Mouse (Mus musculus): ENCODE results near the gene Pigs.

The Pigs gene

GRCm38 (mm10) chr11:78327634-78328511 lies at the start of gene Pigs:
Gene Pigs (plus strand): TSS chr11:78328415.
- peak; percentile 98 to 99 for DNase-seq

- DNase-seq = no peak
Measured at GRCm38 (mm10) chr11:78278853-78279252, 49.4 kb upstream of the Pigs start.

GRCm38 (mm10) chr11:78279586-78279985 lies 48.6 kb upstream of the Pigs start:
- no peak for DNase-seq

- DNase-seq = no peak
Measured at GRCm38 (mm10) chr11:78289146-78289763, 39.0 kb upstream of the Pigs start.

- no peak for DNase-seq
Measured at GRCm38 (mm10) chr11:78290654-78291053, 37.6 kb upstream of the Pigs start, which contains the start of gene BC030499. Gene BC030499 (plus strand): TSS chr11:78290841.

DNA sequence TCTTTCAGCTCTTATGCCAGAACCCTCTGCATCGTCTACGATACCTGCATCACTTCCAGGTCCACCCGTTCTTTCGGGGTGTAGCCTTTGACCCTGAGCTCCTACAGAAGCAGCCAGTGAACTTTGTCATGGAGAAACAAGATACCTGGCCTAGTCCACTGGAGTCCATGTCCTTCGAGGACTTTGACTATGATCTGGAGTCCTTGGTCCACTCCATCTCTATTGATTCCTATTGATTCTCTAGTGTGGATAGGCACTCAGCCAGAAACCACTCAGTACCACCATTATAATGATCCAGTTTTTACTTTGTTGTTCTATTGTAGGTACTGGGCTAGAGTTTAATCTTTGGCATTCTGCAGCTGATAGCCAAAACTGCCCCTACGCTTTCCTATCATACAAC lies 33.6 kb upstream of the Pigs start:
- no peak for DNase-seq

DNA sequence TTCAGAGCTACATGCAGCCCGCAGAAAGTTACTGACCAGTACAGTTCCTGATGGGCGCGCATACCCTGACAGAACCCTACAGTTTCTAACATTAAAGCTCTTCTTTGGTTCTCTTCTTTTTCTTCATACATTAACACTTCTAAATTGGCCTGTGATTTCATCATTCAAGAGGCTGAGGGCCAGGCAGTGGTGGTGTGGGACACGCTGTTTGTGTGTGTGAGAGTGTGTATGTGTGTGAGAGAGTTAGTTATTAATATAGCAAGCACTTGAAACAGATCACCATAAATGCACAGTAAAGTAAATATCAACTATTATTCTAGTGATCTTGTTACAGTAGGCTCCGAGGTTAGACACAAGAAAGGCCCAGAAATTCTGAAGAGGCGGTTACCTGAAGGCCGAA lies 27.3 kb upstream of the Pigs start:
- DNase-seq = no peak

DNA sequence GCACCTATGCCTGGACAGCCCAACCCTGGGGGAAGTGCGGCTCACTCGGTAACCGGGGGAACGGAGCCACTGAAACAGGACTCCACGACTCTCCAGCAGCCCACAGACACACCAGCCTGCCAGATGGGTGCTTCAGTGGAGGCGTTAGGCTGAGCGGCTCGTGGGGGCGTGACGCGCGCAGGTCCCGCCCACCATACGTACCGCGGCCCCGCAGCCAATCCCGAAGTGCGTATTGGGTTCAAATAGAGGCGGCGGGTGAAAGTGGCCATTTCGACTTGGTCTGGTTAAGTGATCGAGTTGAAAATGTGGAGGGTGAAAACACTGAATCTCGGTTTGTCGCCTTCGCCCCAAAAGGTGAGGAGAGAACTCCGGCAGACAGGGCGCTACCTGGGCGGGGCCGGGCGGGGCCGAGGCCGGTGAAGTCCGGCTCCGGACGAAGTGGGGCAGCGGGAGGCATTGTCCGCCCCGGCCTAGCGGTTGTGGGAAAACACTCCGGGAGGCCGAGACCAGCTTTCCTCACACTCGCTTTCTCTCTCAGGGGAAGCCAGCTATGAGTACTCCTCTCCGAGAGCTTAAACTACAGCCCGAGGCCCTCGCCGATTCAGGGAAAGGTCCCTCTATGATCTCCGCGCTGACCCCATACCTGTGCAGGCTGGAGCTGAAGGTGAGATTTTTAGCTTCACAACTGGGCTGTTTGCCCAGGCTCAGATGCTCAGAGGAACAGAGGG lies 26.7 kb upstream of the Pigs start, which contains the start of gene Spag5:
Gene Spag5, plus strand, starts transcription at position 173 of the 728 bp plus-strand sequence.
- DNase-seq = peak; percentile 91 to 95

DNA sequence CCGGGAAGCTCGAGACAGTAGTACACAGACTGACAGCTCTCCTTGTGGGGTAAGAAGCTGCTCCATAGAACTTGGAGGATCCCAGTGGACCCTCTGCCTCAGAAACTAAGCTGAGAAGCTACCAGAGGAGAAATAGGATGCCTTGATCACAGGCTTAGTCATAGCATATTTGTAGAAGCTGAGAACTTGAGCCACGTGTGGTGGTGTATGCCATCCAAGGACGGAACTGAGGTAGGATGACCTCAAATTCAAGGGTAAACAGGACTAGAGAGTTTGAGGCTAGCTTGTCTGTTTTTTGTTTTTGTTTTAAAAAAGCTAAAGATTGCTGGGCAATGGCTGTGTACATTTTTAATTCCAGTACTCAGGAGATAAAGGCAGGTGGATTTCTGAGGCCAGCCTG lies 22.9 kb upstream of the Pigs start:
- DNase-seq = no peak

GRCm38 (mm10) chr11:78310861-78311511 lies 17.2 kb upstream of the Pigs start:
- no peak for DNase-seq

DNA sequence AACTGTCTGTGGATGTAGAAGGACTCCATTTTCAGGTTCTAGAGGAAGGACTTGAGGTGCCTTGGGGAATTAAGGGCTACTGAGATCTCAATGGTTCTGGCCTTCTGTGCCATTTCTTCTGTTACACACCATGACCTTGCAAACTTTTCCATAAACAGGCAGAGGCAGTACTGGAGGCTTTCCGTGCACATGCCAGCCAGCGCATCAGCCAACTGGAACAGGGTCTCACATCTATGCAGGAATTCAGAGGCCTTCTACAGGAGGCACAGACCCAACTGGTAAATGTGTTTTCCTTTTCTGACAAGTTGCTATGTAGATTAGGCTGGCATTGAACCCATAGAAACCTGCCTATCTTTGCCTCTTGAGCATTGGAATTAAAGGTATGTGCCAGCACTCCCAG lies 14.6 kb upstream of the Pigs start:
- DNase-seq = no peak

DNA sequence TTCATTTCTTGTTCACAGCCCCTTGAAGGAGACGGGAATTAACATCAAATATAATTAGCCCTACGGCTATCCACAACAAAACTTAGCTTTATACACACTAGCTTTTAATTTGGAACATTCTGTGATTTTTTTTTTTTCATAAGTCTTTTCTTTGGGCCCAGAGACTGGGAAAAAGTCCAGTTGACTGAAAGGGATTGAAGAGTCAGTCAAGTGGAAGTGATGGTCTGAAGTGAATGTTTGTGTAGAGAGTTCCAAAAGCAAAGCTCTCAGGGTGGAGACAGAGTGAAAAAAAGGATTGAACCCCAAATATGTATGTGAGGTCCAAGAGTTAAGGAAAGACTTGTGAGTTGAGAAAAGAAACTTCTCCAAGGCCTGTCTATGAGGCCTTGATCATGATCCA lies 9.8 kb upstream of the Pigs start:
- no peak for DNase-seq

GRCm38 (mm10) chr11:78322076-78322831 lies 6.0 kb upstream of the Pigs start:
- no peak for DNase-seq

GRCm38 (mm10) chr11:78322860-78323259 lies 5.4 kb upstream of the Pigs start, which contains the start of gene Aldoc:
Gene Aldoc (plus strand): TSS chr11:78322968.
- DNase-seq = peak; percentile 83 to 92

GRCm38 (mm10) chr11:78324000-78324785 lies 4.0 kb upstream of the Pigs start:
- DNase-seq = no peak

- no peak for DNase-seq
Measured at GRCm38 (mm10) chr11:78324965-78325364, 3.2 kb upstream of the Pigs start.

- no peak for DNase-seq
Measured at GRCm38 (mm10) chr11:78327215-78327614, 1.0 kb upstream of the Pigs start.

- no peak for DNase-seq
Measured at GRCm38 (mm10) chr11:78328512-78329056, 369 bp downstream of the Pigs start.

GRCm38 (mm10) chr11:78332676-78333075 lies 4.5 kb downstream of the Pigs start:
- DNase-seq = no peak

- no peak for DNase-seq
Measured at GRCm38 (mm10) chr11:78333992-78334391, 5.8 kb downstream of the Pigs start.

DNA sequence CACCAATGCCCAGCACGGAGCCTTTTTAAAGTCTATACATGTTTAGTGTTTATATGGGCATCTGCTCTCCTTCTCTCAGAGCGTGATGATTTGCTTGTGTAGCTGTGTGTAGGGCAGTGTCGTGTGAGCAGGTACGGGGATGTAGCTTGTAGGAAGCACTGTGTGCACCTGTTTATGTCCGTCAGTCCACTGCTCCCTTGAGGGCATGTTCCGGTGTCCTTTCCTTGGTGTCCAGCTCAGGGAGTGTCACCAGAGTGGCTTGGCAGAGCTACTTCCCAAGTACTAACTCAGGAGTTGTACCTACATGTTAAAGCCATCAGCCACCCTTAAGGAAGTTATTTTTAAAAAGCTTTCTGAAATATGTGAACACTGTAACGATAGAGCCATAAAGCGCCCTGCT lies 8.8 kb downstream of the Pigs start:
- no peak for DNase-seq
